Mouse (Mus musculus): ENCODE results near the gene Apoa4.

DNA sequence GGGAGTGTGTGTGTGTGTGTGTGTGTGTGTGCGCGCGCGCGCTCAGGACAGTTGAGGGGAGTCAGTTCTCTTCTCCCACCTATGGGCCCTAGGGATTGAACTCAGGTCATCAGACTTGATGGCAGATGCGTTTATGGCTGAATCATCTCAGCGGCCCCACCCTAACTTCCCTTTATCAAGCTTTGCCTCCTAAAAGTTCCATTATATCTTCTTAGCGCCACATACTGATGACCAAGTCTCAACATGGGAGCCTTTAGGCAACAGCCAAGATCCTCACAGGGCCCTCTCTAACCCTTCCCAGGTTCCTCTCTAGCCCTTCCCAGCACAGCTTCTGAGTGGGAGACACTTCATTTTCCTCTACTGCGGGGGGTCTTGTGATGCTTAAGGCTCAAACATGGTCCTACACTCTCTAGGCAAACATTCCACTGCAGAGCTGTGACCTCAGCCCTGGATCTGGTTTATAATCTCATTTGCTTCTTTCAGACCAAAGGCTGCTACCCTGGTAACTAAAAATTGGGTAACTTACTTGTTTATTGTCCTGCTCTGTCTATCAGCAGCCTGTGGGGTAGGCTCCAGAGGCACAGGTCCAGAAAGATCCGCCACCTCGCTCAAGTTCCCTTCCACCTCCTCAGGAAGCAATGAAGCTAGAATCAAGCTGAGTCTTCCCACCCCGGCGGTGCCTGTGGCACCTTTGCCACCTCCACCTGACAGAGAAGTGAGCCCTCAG lies 23.6 kb upstream of the Apoa4 start:
- TF ChIP-seq POLR2A (IDR thresholded peaks at IDR 0.05; ENCODE audit: extremely low read depth, insufficient read depth, low read length) (no peak), CTCF (IDR thresholded peaks at IDR 0.05; ENCODE audit: low read depth, low read length) (no peak)
